Mouse (Mus musculus): ENCODE results near the gene Usp32.

DNA sequence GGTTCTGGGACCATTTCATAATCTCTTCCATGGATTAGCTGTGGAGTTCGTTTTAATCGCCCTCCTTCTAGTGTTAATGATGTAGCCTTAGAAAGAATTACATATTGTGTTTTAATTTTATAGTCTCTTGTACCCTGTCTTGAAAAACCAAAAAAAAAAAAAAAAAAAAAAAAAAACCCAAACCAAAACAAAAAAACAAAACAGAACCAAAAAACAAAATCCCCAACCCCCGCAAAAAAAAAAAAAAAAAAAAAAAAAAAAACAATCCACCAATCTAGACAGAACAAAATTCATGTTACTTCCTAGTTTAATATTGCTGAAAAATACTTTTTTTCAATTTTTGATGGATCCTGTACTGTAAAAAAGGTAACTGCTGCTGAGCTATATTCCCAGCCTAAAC is 100.7 kb downstream of the Usp32 start:
- TF ChIP-seq CTCF (IDR thresholded peaks at IDR 0.05; ENCODE audit: low read depth, low read length) = no peak
- no peak for TF ChIP-seq POLR2AphosphoS5 (IDR thresholded peaks at IDR 0.05; ENCODE audit: insufficient replicate concordance, low read depth, low read length)
- TF ChIP-seq GATA1 (IDR thresholded peaks at IDR 0.05; ENCODE audit: borderline replicate concordance, low read length) = no peak
- no peak for TF ChIP-seq TAL1 (conservative IDR thresholded peaks at IDR 0.05; ENCODE audit: low read depth, low read length)
